In the genomic region with DNA sequence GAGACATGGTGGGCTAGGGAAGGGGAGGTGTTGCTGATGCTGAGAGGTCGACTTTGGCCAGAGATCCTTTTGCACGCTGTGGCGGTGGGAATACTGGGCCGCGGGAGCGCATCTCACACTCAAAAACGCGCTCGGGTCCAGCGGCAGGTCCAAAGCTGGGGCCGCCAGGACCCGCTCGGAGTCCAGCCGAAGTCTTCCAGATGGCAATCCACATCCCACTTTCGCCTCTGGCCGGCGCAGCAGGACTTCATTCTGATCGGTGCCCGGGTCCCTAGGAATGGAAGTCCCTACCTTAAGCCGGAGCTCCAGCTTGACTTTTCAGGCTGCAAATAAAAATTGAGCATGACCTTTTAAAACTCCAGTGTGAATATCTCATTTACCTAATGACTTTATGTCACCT, we compare ENCODE assay signal across 9 mouse cellular contexts. TPM values are rescaled to one million over a fixed set of nuclear protein-coding genes. Genes with fewer than 3 reads are reported as not detected.
DNase-seq lines count a peak whose midpoint lies in the region; ATAC-seq and TF ChIP-seq lines count a peak whose summit lies in the region.
"Had no signal": no experiment of that assay in that cellular context is flagged by ENCODE, and none has a peak within 500 bp of the region (broad histone marks: within the 10 kb centered on the region; RNA-seq: fewer than 3 reads in every experiment).

No protein-coding gene starts in this region.

- peak; percentile 19; the same call in 1 of the 2 replicates for ATAC-seq in lung, embryonic 14.5 days (ENCODE audit: insufficient read depth)
- ATAC-seq in embryonic facial prominence, embryonic 11.5 days (replicated peaks; ENCODE audit: insufficient number of reproducible peaks, low FRiP score, low TSS enrichment, low read depth), result 0 out of 2 replicates have a peak, but pooled peaks have one; percentile 48
- 0 out of 2 replicates have a peak, but pooled peaks have one; percentile 12 for ATAC-seq in neural tube, embryonic 14.5 days (ENCODE audit: low read depth)
- ATAC-seq: Patski had no signal

- peaks cover 25% of the 10 kb centered on the region for H3K27me3 ChIP-seq in lung, embryonic 14.5 days (ENCODE audit: insufficient read depth, low read length)
- H3K27me3 ChIP-seq in embryonic facial prominence, embryonic 11.5 days (ENCODE audit: control insufficient read depth, insufficient read depth, low read length), result no peaks in the 10 kb centered on the region
- H3K27me3 ChIP-seq in hindbrain, embryonic 10.5 days (ENCODE audit: insufficient read depth, poor library complexity, severe bottlenecking), result peaks cover 62% of the 10 kb centered on the region
- no peaks in the 10 kb centered on the region for H3K27me3 ChIP-seq in neural tube, embryonic 14.5 days (ENCODE audit: control insufficient read depth, insufficient read depth, low read length)
- H3K27me3 ChIP-seq: Patski had no signal

- peak overlapping the region; percentile 86 for H3K4me2 ChIP-seq in lung, embryonic 14.5 days
- H3K4me2 ChIP-seq in embryonic facial prominence, embryonic 11.5 days (ENCODE audit: low read depth, low read length), result peak overlapping the region; percentile 60
- H3K4me2 ChIP-seq in neural tube, embryonic 14.5 days (ENCODE audit: low read depth, low read length), result peak overlapping the region; percentile 79

- H3K27ac ChIP-seq in lung, embryonic 14.5 days (ENCODE audit: low read depth), result no peak overlapping the region
- no peak overlapping the region for H3K27ac ChIP-seq in embryonic facial prominence, embryonic 11.5 days (replicated peaks; ENCODE audit: low read depth, low read length)
- peak overlapping the region; percentile 78 for H3K27ac ChIP-seq in hindbrain, embryonic 10.5 days
- peak overlapping the region; percentile 48 for H3K27ac ChIP-seq in neural tube, embryonic 14.5 days (ENCODE audit: low read depth, low read length)

- no peaks in the 10 kb centered on the region for H3K9me3 ChIP-seq in lung, embryonic 14.5 days (ENCODE audit: low read depth, low read length)
- H3K9me3 ChIP-seq in embryonic facial prominence, embryonic 11.5 days (replicated peaks; ENCODE audit: control insufficient read depth, low read length), result no peaks in the 10 kb centered on the region
- no peaks in the 10 kb centered on the region for H3K9me3 ChIP-seq in hindbrain, embryonic 10.5 days
- H3K9me3 ChIP-seq in neural tube, embryonic 14.5 days (ENCODE audit: control insufficient read depth, low read length), result no peaks in the 10 kb centered on the region

- TF ChIP-seq CTCF in lung, embryonic 14.5 days (IDR thresholded peaks at IDR 0.05; ENCODE audit: low read depth), result no peak

- H3K4me3 ChIP-seq in lung, embryonic 14.5 days (ENCODE audit: low read depth, low read length), result peak overlapping the region; percentile 49
- H3K4me3 ChIP-seq in embryonic facial prominence, embryonic 11.5 days (ENCODE audit: low read depth, low read length), result peak overlapping the region; percentile 19
- H3K4me3 ChIP-seq in hindbrain, embryonic 10.5 days, result peak overlapping the region; percentile 52
- peak overlapping the region; percentile 31 for H3K4me3 ChIP-seq in neural tube, embryonic 14.5 days (ENCODE audit: low read depth, low read length)

- peak overlapping the region; percentile 40; the same call in 1 of the 2 replicates for H3K9ac ChIP-seq in lung, embryonic 14.5 days
- peak overlapping the region; percentile 50 for H3K9ac ChIP-seq in embryonic facial prominence, embryonic 11.5 days (replicated peaks; ENCODE audit: low read length)
- peak overlapping the region; percentile 41 for H3K9ac ChIP-seq in neural tube, embryonic 14.5 days (replicated peaks; ENCODE audit: low read depth, low read length)

- H3K36me3 ChIP-seq in lung, embryonic 14.5 days (ENCODE audit: insufficient read depth), result no peaks in the 10 kb centered on the region
- no peaks in the 10 kb centered on the region for H3K36me3 ChIP-seq in embryonic facial prominence, embryonic 11.5 days (replicated peaks; ENCODE audit: control insufficient read depth, insufficient read depth, low read depth, low read length)
- H3K36me3 ChIP-seq in hindbrain, embryonic 10.5 days, result no peaks in the 10 kb centered on the region
- no peaks in the 10 kb centered on the region for H3K36me3 ChIP-seq in neural tube, embryonic 14.5 days (ENCODE audit: control insufficient read depth, insufficient read depth, low read length)

- WGBS in lung, embryonic 14.5 days, result 3% methylated on average over 20 of the region's 20 CpGs
- WGBS in embryonic facial prominence, embryonic 11.5 days, result 0% methylated on average over 20 of the region's 20 CpGs
- WGBS in hindbrain, embryonic 10.5 days, result under 1% methylated on average over 20 of the region's 20 CpGs
- WGBS in neural tube, embryonic 14.5 days, result under 1% methylated on average over 20 of the region's 20 CpGs

- no peaks in the 10 kb centered on the region for H3K4me1 ChIP-seq in lung, embryonic 14.5 days (ENCODE audit: insufficient read depth)
- H3K4me1 ChIP-seq in embryonic facial prominence, embryonic 11.5 days (ENCODE audit: control insufficient read depth, insufficient read depth, low read length), result no peaks in the 10 kb centered on the region
- H3K4me1 ChIP-seq in hindbrain, embryonic 10.5 days (replicated peaks), result peaks cover 43% of the 10 kb centered on the region
- H3K4me1 ChIP-seq in neural tube, embryonic 14.5 days (ENCODE audit: control insufficient read depth, insufficient read depth, low read length), result peaks cover 18% of the 10 kb centered on the region

- DNase-seq in lung, embryonic 14.5 days, result peak; percentile 68
- no peak for DNase-seq in lung, adult 18-20 months
- peak; percentile 49 for DNase-seq in embryonic facial prominence, embryonic 11.5 days (ENCODE audit: low spot score)
- DNase-seq in hindbrain, embryonic 10.5 days (ENCODE audit: low spot score), result peak; percentile 68
- DNase-seq in liver, result peak; percentile 5
- no peak for DNase-seq in natural killer cell, adult 2 months (ENCODE audit: low spot score in 2 of 2)
- DNase-seq in layer of hippocampus, adult 11-12 months (ENCODE audit: low spot score), result no peak

RNA-seq across cellular contexts. Expression of gene Meis2, which starts 9.8 kb away (rescaled TPM):
- polyA plus RNA-seq in lung, embryonic 14.5 days (2014; fragmentation: Nextera tagmentation; extraction: Ambion mirVana), result 31.4 and 33.1 TPM in 2 replicates
- 58.8 and 65.3 TPM in 2 replicates for polyA plus RNA-seq in embryonic facial prominence, embryonic 11.5 days (2014; fragmentation: Nextera tagmentation; extraction: Ambion mirVana)
- 61.3 and 91.1 TPM in 2 replicates for polyA plus RNA-seq in hindbrain, embryonic 10.5 days (2016; fragmentation: Nextera tagmentation; extraction: Ambion mirVana)
- 102 and 117 TPM in 2 replicates for polyA plus RNA-seq in neural tube, embryonic 14.5 days (2014; fragmentation: Nextera tagmentation; extraction: Ambion mirVana)

Comparison
In these comparisons a context has a peak if more than half of its experiments do, and no peak if none do; other contexts are left out.
1. DNase-seq: peak in lung, embryonic 14.5 days (single experiment), embryonic facial prominence, embryonic 11.5 days (single experiment), hindbrain, embryonic 10.5 days (single experiment) and liver (single experiment); none in lung, adult 18-20 months (0 of 2), natural killer cell, adult 2 months (0 of 2) and layer of hippocampus, adult 11-12 months (single experiment).
2. H3K27ac ChIP-seq: peak in hindbrain, embryonic 10.5 days (single experiment) and neural tube, embryonic 14.5 days (single experiment); none in lung, embryonic 14.5 days (single experiment) and embryonic facial prominence, embryonic 11.5 days (single experiment).
3. Peak in every context shown above with its lines, with median percentiles within 50 percentile points of each other: ATAC-seq, H3K4me2 ChIP-seq, H3K4me3 ChIP-seq and H3K9ac ChIP-seq.